Mouse (Mus musculus) embryonic facial prominence, embryonic 12.5 days (tissue): ENCODE data around the gene Gm16440. TPM values are rescaled to one million over a fixed set of nuclear protein-coding genes. Genes with fewer than 3 reads are reported as not detected.
"Not testable (repeated sequence)": the region's sequence is repeated elsewhere in the genome, so short reads cannot be mapped to it uniquely, and the experiment has no call there.

Experiments used
- ATAC-seq: fragments of 200-750 bp; cut with Nextera tagmentation; 2 replicates; pipeline ENCODE4 v1.8.0; 2017; ENCODE audit not compliant: insufficient number of reproducible peaks, insufficient read depth, low FRiP score, low TSS enrichment
- H3K27ac ChIP-seq: fragments of 300-500 bp; sonication (generic); 2 replicates; pipeline ENCODE4 v1.5.1; 2016; ENCODE audit warnings: mild to moderate bottlenecking
- H3K27me3 ChIP-seq: fragments of 300-500 bp; sonication (generic); 2 replicates; pipeline ENCODE4 v1.6.1; 2016; ENCODE audit warnings: mild to moderate bottlenecking, moderate library complexity
- H3K36me3 ChIP-seq: fragments of 300-500 bp; sonication (generic); 2 replicates; pipeline ENCODE4 v1.6.1; 2016; ENCODE audit warnings: mild to moderate bottlenecking
- H3K4me1 ChIP-seq: fragments of 300-500 bp; sonication (generic); 2 replicates; pipeline ENCODE4 v1.6.1; 2016
- H3K4me2 ChIP-seq: fragments of 300-500 bp; sonication (generic); replicated peaks from 2 replicates; pipeline ENCODE4 v1.6.1; 2016; ENCODE audit warnings: mild to moderate bottlenecking, moderate library complexity
- H3K4me3 ChIP-seq: fragments of 300-500 bp; sonication (generic); 2 replicates; pipeline ENCODE4 v1.5.1; 2016; ENCODE audit warnings: mild to moderate bottlenecking
- H3K9ac ChIP-seq: fragments of 300-500 bp; sonication (generic); 2 replicates; pipeline ENCODE4 v1.6.1; 2016; ENCODE audit warnings: mild to moderate bottlenecking, moderate library complexity
- H3K9me3 ChIP-seq: fragments of 300-500 bp; sonication (generic); 2 replicates; pipeline ENCODE4 v1.6.1; 2016; ENCODE audit warnings: mild to moderate bottlenecking, moderate library complexity
- WGBS: fragments of 180-500 bp; shearing (Covaris S2); methylation state at CpG from one replicate; pipeline ENCODE4 v1.1.7; 2016; 5-methylcytosine and 5-hydroxymethylcytosine counted together
- polyA plus RNA-seq: library from polyadenylated mRNA; unstranded; fragments of >200 nt; fragmentation: Nextera tagmentation; extraction: Ambion mirVana; gene quantifications from 2 replicates; pipeline ENCODE4 v1.2.1, GENCODE M21; 2016

Gm16440 gene
- not detected in 2 replicates for polyA plus RNA-seq

DNA sequence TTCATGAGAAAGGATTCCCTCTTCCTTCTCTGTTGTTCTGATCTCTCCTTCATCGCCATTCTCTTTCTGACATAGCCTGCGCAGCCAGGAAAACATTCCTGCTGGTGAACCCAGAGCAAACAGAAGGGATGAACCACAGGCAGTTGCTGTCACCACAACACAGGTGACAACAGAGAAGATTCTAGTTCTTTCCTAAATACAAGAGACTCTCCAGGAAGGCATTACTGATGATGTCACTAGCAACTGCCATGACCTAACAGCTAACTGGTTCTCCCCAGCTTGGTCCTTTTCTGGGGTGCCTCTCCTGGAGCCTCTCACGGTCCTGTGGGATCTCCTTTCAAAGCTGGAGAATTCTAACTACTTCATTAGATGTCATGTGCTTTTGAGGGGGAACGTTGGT lies at the start of gene Gm16440:
Gm16440 (minus strand) TSS at position 101 of the 400 bp plus-strand sequence.
- H3K4me3 ChIP-seq, H3K27ac ChIP-seq, H3K4me1 ChIP-seq, ATAC-seq, H3K9ac ChIP-seq, H3K9me3 ChIP-seq, H3K27me3 ChIP-seq, H3K4me2 ChIP-seq, H3K36me3 ChIP-seq: not testable (repeated sequence)
- 85% methylated on average over 2 of the region's 4 CpGs for WGBS

DNA sequence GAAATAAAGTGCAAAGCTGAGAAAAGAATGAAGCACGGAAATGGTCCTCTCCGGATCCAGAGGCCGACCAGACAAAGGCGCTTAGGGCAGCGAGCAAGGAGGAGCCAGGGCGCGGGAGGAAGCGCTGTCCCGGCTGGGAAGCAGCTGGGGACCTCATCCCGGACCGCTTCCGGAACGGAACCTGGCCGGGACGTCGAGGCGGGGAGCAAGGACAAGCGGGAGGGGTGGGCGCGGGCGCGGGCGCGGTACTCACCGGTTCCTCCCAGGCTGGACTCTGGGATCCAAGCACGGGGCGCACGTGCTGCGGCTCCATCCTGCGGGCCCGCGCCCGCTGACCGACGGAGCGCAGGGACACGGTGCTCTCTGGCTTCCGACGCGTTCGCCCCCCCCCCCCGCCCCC lies 36.6 kb upstream of the Gm16440 start:
- not testable (repeated sequence) for H3K9me3 ChIP-seq, H3K27ac ChIP-seq, H3K9ac ChIP-seq, ATAC-seq, H3K27me3 ChIP-seq, H3K4me1 ChIP-seq, H3K36me3 ChIP-seq
- 16% methylated on average over 20 of the region's 42 CpGs for WGBS
- H3K4me2 ChIP-seq: peak overlapping the region; percentile 47
- peak overlapping the region; percentile 28; the same call in 1 of the 2 replicates for H3K4me3 ChIP-seq

DNA sequence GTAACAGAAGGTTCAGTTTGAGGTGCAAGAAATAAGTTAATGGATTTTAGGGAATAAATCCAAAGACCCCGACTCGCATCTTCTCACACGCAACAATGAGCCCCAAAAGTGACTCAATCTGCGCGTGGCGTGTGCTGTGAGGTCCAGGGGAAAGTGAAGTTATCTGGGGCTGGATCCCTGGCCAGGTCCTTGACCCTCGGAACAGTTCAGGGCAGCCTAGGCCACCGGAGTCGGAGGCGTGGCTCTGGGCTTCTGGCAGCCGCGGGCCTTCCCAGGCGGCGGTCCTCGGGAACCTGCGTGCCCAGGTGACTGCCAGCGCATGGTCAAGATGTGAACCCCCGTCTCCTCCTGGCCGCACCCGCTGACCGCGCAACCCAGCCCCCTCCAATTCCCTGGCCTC lies 36.2 kb upstream of the Gm16440 start:
- Histone ChIP-seq H3K4me2 (peak overlapping the region; percentile 47), H3K4me3 (peak overlapping the region; percentile 28; the same call in 1 of the 2 replicates)
- not testable (repeated sequence) for H3K9me3 ChIP-seq, H3K36me3 ChIP-seq, H3K9ac ChIP-seq, H3K27ac ChIP-seq, H3K27me3 ChIP-seq, ATAC-seq, H3K4me1 ChIP-seq
- 17% methylated on average over 22 of the region's 22 CpGs for WGBS

DNA sequence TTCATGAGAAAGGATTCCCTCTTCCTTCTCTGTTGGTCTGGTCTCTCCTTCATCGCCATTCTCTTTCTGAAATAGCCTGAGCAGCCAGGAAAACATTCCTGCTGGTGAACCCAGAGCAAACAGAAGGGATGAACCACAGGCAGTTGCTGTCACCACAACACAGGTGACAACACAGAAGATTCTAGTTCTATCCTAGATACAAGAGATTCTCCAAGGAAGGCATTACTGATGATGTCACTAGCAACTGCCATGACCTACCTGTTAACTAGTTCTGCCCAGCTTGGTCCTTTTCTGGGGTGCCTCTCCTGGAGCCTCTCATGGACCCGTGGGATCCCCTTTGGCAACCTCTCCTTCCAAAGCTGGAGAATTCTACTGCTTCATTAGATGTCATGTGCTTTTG lies 22.3 kb upstream of the Gm16440 start, which contains the start of gene Gm3591:
Gm3591 (minus strand) TSS at position 101 of the 400 bp plus-strand sequence.
- not testable (repeated sequence) for H3K9me3 ChIP-seq, H3K4me1 ChIP-seq, ATAC-seq, H3K27ac ChIP-seq, H3K27me3 ChIP-seq, H3K4me3 ChIP-seq, H3K9ac ChIP-seq, H3K36me3 ChIP-seq, H3K4me2 ChIP-seq
- WGBS: no CpG with 5 or more reads among the region's 2 CpGs

DNA sequence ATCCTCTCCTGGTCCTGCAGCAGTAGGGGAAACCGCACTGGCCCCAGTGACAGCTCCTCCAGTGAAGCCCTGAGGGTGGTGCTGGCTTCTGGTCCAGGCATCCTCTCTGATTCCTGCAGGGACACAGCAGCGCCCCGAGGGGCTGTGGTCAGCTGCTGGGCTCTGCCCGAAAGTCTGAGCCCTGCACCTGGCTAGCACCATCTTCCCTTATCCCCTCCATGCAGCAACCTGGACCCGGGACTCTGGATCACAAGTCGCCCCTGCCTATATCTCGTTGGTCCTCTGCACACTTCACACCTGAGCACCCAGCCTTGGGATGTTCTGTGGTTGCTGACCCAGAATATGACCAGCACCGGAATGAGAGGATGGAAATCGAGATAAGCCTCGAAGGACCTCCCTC lies 46.5 kb downstream of the Gm16440 start, which contains the start of gene Gm3618:
Gm3618 (minus strand) TSS at position 101 of the 400 bp plus-strand sequence.
- H3K9ac ChIP-seq, H3K4me1 ChIP-seq, H3K27me3 ChIP-seq, H3K4me3 ChIP-seq, ATAC-seq, H3K4me2 ChIP-seq, H3K9me3 ChIP-seq, H3K36me3 ChIP-seq, H3K27ac ChIP-seq: not testable (repeated sequence)
- WGBS: no CpG with 5 or more reads among the region's 10 CpGs

Other genes starting within 250 kb of the Gm16440 start
- gene Gm21560, start 171.0 kb downstream of the Gm16440 start, polyA plus RNA-seq: not detected in 2 replicates
- 1.8 and 2.7 TPM in 2 replicates for gene Gm3411, start 103.1 kb downstream of the Gm16440 start, polyA plus RNA-seq
- gene Gm21103, start 85.5 kb downstream of the Gm16440 start, polyA plus RNA-seq: not detected in 2 replicates
- gene Gm3618, start 46.6 kb downstream of the Gm16440 start, polyA plus RNA-seq: not detected in 2 replicates
- gene Gm3591, start 22.2 kb upstream of the Gm16440 start, polyA plus RNA-seq: 1.6 and 1.9 TPM in 2 replicates
- gene Gm3594, start 54.3 kb upstream of the Gm16440 start, polyA plus RNA-seq: not detected in 2 replicates
- not detected in 2 replicates for gene Gm8356, start 147.0 kb upstream of the Gm16440 start, polyA plus RNA-seq
- 0.10 and 0.52 TPM in 2 replicates for gene Gm3629, start 200.3 kb upstream of the Gm16440 start, polyA plus RNA-seq
- not detected in 2 replicates for gene Gm3460, start 232.1 kb upstream of the Gm16440 start, polyA plus RNA-seq